Mouse (Mus musculus) heart, embryonic 14.5 days (tissue): ENCODE measurements around the gene Zdhhc20. TPM values are rescaled to one million over a fixed set of nuclear protein-coding genes. Genes with fewer than 3 reads are reported as not detected.
"Not testable (repeated sequence)": the region's sequence is repeated elsewhere in the genome, so short reads cannot be mapped to it uniquely, and the experiment has no call there.

Experiments used
- ATAC-seq: fragments of 200-750 bp; cut with Nextera tagmentation; 2 replicates; pipeline ENCODE4 v1.8.0; 2017; ENCODE audit warnings: low read depth, moderate TSS enrichment; ENCODE audit not compliant: insufficient number of reproducible peaks, insufficient read depth, low FRiP score
- H3K27ac ChIP-seq, 2 experiments: fragments of 200-500 bp in 1 of 2; fragments of 300-500 bp in 1 of 2; sonication (generic) in 1 of 2; replicated peaks in 1 of 2; 2 replicates each; pipeline ENCODE4 v1.5.1; 2012 to 2014; ENCODE audit warnings: low read depth in 2 of 2, low read length in 2 of 2, control low read depth in 1 of 2, mild to moderate bottlenecking in 1 of 2, mixed read lengths in 1 of 2; ENCODE audit not compliant: control insufficient read depth in 1 of 2, insufficient read depth in 1 of 2
- H3K27me3 ChIP-seq: fragments of 300-500 bp; sonication (generic); 2 replicates; pipeline ENCODE4 v1.6.1; 2014; ENCODE audit warnings: mild to moderate bottlenecking, low read length, control low read depth; ENCODE audit not compliant: control insufficient read depth, insufficient read depth
- H3K36me3 ChIP-seq: fragments of 300-500 bp; sonication (generic); 2 replicates; pipeline ENCODE4 v1.6.1; 2014; ENCODE audit warnings: mild to moderate bottlenecking, control low read depth, low read length, mixed read lengths; ENCODE audit not compliant: control insufficient read depth, insufficient read depth
- H3K4me1 ChIP-seq, 2 experiments: fragments of 200-500 bp in 1 of 2; fragments of 300-500 bp in 1 of 2; sonication (generic) in 1 of 2; 2 replicates each; pipeline ENCODE4 v1.6.1; 2012 to 2014; ENCODE audit warnings: low read length in 2 of 2, control low read depth in 1 of 2, mixed read lengths in 1 of 2; ENCODE audit not compliant: control insufficient read depth in 2 of 2, insufficient read depth in 2 of 2
- H3K4me2 ChIP-seq: fragments of 300-500 bp; sonication (generic); 2 replicates; pipeline ENCODE4 v1.6.1; 2014; ENCODE audit warnings: mild to moderate bottlenecking, low read length
- H3K4me3 ChIP-seq, 2 experiments: fragments of 200-500 bp in 1 of 2; fragments of 300-500 bp in 1 of 2; sonication (generic) in 1 of 2; 2 replicates each; pipeline ENCODE4 v1.5.1; 2012 to 2014; ENCODE audit warnings: low read length in 2 of 2, mild to moderate bottlenecking in 2 of 2, control low read depth in 1 of 2, low read depth in 1 of 2, moderate library complexity in 1 of 2; ENCODE audit not compliant: control insufficient read depth in 1 of 2, insufficient read depth in 1 of 2
- H3K9ac ChIP-seq: fragments of 300-500 bp; sonication (generic); 2 replicates; pipeline ENCODE4 v1.6.1; 2014; ENCODE audit warnings: mild to moderate bottlenecking, low read length
- H3K9me3 ChIP-seq: fragments of 300-500 bp; sonication (generic); 2 replicates; pipeline ENCODE4 v1.6.1; 2016; ENCODE audit warnings: low read length, control low read depth; ENCODE audit not compliant: control insufficient read depth
- WGBS: fragments of 180-500 bp; shearing (Covaris S2); extraction: QIAGEN DNeasy Blood & Tissue Kit; methylation state at CpG from one replicate; pipeline ENCODE4 v1.1.7; 2014; 5-methylcytosine and 5-hydroxymethylcytosine counted together
- polyA plus RNA-seq: library from polyadenylated mRNA; unstranded; fragments of >200 nt; fragmentation: Nextera tagmentation; extraction: Ambion mirVana; gene quantifications from 2 replicates; pipeline ENCODE4 v1.2.1, GENCODE M21; 2014

Gene Zdhhc20
- polyA plus RNA-seq, 1 experiment from 2014 or later, result 38.0 TPM

DNA sequence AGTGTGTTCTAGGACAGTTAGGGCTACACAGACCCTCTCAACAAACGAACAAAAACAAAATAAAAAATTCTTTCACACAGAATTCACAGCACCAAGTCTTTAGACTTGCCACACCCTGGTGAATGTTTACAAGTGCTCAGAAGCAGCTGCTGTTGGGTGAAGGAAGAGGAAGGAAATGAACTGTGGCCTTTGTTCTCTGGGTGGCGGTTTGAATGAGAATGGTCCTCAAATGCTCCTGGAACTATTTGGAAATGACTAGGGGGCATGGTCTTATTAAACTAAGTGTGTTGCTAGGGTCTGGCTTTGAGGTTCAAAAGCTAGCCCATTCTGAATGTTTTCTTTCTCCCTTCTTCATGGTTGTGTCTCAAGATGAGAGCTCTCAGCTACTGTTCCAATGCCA lies 18.4 kb upstream of the Zdhhc20 start:
- Histone ChIP-seq H3K9me3 (no peaks in the 10 kb centered on the region), H3K4me3 (no peak overlapping the region), H3K27ac (no peak overlapping the region), H3K36me3 (no peaks in the 10 kb centered on the region), H3K4me2 (no peak overlapping the region), H3K27me3 (no peaks in the 10 kb centered on the region), H3K9ac (no peak overlapping the region), H3K4me1 (no peaks in the 10 kb centered on the region; a peak in 1 of 4 replicates)
- WGBS, result 72% methylated on average over 2 of the region's 2 CpGs
- ATAC-seq, result no peak

DNA sequence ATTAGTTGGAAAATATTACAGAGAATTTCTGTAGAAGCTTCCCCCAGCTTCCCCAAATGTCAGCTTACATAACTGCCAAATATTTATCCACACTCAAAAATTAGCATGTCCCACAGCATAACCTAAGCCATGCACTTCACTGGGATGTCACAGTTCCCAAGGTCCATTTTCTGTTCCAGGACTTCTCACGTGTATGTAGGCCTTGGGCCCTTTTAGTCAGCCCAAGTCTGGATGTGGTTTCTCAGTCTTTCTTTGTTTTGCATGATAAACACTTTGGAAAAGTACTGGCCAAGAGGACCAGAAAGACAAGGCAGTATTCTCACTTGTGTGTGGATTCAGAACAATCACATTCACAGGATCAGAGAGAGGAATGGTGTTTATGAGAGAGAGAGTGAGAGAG lies 11.9 kb upstream of the Zdhhc20 start:
- WGBS, result 68% methylated on average over 1 of the region's 1 CpGs
- no peak overlapping the region for H3K9ac ChIP-seq
- ATAC-seq, result no peak
- no peak overlapping the region for H3K4me3 ChIP-seq
- H3K4me2 ChIP-seq, result no peak overlapping the region
- no peaks in the 10 kb centered on the region for H3K36me3 ChIP-seq
- H3K9me3 ChIP-seq, result no peaks in the 10 kb centered on the region
- no peaks in the 10 kb centered on the region for H3K27me3 ChIP-seq
- H3K4me1 ChIP-seq, result no peaks in the 10 kb centered on the region
- H3K27ac ChIP-seq, result no peak overlapping the region

- WGBS, result 91% methylated on average over 12 of the region's 12 CpGs
- H3K27ac ChIP-seq, result no peak overlapping the region
- H3K36me3 ChIP-seq, result no peaks in the 10 kb centered on the region
- ATAC-seq, result no peak
- H3K4me2 ChIP-seq, result no peak overlapping the region
- H3K9me3 ChIP-seq, result no peaks in the 10 kb centered on the region
- peaks cover 0 to 6% of the 10 kb centered on the region in 2 experiments; a peak in 1 of 4 replicates for H3K4me1 ChIP-seq
- no peaks in the 10 kb centered on the region for H3K27me3 ChIP-seq
- H3K4me3 ChIP-seq, result no peak overlapping the region
- no peak overlapping the region for H3K9ac ChIP-seq
These were observed 6.8 kb upstream of the Zdhhc20 start for GRCm38 (mm10) chr14:57896882-57897281.

DNA sequence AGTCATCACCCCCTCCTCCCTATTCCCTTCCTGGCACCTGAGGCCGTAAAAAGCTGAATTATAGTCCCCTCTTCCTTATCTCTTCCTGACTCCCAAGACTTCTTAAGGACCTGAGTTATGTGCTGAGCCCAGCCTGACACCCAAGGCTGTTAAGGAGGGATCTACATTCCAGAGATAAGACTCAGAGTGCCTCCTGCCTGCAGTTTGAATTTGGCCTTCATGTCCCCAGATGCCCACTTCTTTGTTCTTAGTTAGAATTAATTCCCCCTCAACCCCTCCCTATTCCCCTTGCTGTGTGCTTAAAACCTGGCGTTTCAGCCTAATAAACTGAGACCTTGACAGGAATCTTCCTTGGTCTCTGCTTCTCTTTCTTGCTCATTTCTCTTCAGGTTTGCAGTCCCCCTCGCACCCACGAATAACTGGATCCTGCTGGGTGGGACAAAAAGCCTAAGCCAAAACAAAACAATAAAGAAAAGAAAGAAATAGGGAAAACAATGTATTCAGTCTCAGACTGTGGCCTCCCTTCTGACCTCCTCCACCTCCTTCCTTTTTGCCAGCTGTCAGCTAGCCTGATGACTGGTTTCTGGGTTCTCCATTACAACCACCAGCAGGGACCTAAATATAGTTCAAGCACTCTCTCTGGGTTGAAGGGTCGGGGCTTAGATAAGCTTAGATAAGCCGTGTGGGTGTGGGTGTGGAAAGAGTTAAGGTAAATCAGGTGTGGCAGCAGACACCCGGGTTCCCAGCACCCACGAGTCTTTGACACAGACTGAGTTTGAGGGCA lies 6.2 kb upstream of the Zdhhc20 start:
- 35% methylated on average over 8 of the region's 8 CpGs for WGBS
- H3K27ac ChIP-seq, ATAC-seq: not testable (repeated sequence)

GRCm38 (mm10) chr14:57894346-57894745 lies 4.3 kb upstream of the Zdhhc20 start:
- H3K4me2 ChIP-seq, result no peak overlapping the region
- no peaks in the 10 kb centered on the region for H3K36me3 ChIP-seq
- H3K27me3 ChIP-seq, result no peaks in the 10 kb centered on the region
- H3K9me3 ChIP-seq, result no peaks in the 10 kb centered on the region
- no peak overlapping the region for H3K27ac ChIP-seq
- ATAC-seq, result no peak
- H3K4me3 ChIP-seq, result no peak overlapping the region
- H3K9ac ChIP-seq, result no peak overlapping the region
- H3K4me1 ChIP-seq, result peaks cover 0 to 6% of the 10 kb centered on the region in 2 experiments; a peak in 2 of 4 replicates
- 84% methylated on average over 2 of the region's 2 CpGs for WGBS

More for the DNA sequence above, 6.2 kb upstream of the Zdhhc20 start:
- H3K9me3 ChIP-seq, H3K4me3 ChIP-seq, H3K4me2 ChIP-seq, H3K9ac ChIP-seq, H3K36me3 ChIP-seq, H3K27me3 ChIP-seq, H3K4me1 ChIP-seq: not testable (repeated sequence)

DNA sequence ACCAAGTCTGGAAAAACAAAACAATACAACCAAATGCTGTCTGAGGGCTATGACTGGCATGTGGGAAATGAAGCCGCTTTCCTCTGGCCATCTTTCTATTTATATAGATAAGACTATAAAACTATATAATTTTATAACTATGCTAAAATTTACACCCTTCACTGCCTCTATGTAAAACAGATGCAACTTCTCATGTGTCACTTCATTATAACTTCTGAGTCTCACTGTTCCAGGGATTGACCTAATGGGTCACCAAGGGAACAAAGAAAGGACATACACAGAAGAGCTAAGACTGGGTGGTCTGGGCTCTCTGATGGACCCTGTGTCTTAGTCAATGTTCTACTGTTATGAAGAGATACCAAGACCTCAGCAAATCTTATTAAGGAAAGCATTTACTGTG lies 2.9 kb upstream of the Zdhhc20 start:
- H3K4me3 ChIP-seq, result no peak overlapping the region
- H3K27ac ChIP-seq, result no peak overlapping the region
- ATAC-seq, result no peak

GRCm38 (mm10) chr14:57889541-57890010 lies 500 bp downstream of the Zdhhc20 start:
- WGBS, result under 1% methylated on average over 28 of the region's 37 CpGs
- H3K27me3 ChIP-seq, result no peaks in the 10 kb centered on the region
- peaks cover 2 to 9% of the 10 kb centered on the region in 2 experiments for H3K4me1 ChIP-seq
- H3K4me2 ChIP-seq, result peak overlapping the region; percentile 85
- peak overlapping the region; percentile 76 to 96 for H3K4me3 ChIP-seq
- no peaks in the 10 kb centered on the region for H3K9me3 ChIP-seq
- no peaks in the 10 kb centered on the region for H3K36me3 ChIP-seq
- peak overlapping the region; percentile 97 for H3K9ac ChIP-seq
- H3K27ac ChIP-seq, result peak overlapping the region; percentile 79 to 91
- ATAC-seq, result no peak; the same call in 1 of the 2 replicates

More for the DNA sequence above, 2.9 kb upstream of the Zdhhc20 start:
- Histone ChIP-seq H3K36me3 (no peaks in the 10 kb centered on the region), H3K4me2 (no peak overlapping the region), H3K9ac (no peak overlapping the region), H3K9me3 (no peaks in the 10 kb centered on the region), H3K4me1 (peaks cover 2 to 15% of the 10 kb centered on the region in 2 experiments), H3K27me3 (no peaks in the 10 kb centered on the region)
- 92% methylated on average over 1 of the region's 1 CpGs for WGBS
